Mouse (Mus musculus): ENCODE measurements around the gene Cdk6.
"Not testable (repeated sequence)": the region's sequence is repeated elsewhere in the genome, so short reads cannot be mapped to it uniquely, and the experiment has no call there.

Cdk6 gene

DNA sequence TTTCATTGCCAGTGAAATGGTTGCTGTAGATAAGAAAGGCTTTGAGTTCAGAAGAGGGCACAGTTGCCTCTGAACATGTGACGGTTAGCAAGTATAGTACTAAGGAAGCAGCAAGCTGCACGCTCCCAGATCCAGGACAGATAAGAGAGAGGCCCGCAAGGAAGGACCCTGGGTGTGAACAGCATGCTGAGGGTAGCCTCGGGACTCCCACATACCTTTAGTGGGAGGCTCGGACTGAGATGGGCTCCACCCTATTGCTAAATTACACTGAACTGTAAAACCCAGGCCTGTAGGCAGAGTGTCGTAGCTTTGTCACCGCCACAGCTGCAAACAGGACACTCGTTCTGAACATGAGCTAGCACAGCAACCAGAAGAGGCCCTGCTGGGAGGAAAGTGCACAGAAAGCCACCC lies 173.6 kb downstream of the Cdk6 start:
- no peak for DNase-seq (ENCODE audit: low spot score)

DNA sequence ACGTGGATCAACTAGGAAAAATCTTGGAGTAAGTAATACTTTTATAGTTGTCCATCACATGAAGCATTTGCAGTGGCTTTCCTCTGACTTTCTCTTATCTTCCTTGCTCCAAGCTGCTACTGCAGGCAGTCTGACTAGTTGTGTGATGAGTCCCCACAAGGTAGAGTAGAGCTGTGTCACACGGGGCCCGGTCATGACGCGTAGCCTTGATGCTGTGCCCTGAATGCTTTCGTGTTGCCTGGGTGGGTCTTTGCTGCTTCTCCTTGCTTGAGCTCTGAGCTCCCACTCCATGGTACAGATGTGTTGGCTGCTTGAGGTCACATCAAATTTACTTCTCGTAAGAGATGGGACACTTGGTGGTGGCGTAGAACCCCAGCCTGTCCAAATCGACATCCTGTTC lies 174.2 kb downstream of the Cdk6 start:
- DNase-seq (ENCODE audit: low spot score) = no peak

DNA sequence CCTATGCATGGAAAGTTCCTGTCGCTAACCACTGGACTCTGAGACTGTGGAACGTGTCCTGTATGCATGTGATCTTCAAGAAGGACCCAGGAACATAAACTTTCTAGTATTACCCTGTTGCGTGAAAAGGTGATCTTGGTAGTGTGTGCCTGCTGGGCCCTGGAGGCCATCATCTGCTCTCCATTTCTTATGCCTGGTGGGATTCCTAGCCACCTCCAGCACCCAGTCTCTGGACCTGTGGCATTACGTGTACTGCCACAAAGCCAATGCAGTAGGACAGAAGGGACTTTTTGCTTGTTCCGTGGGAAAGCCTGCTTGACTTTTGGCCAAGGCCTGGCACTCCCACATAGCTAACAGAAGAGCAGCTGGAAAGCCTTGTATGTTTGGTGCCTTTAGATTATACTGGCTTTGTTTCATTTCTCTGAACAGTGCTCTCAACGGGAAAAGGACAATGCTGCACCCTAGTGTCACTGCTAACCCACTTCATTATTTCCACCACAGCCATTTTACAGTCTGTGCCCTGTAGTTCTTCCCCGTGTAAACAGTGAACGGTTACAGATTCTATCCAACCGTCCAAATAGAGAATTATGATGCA lies 175.3 kb downstream of the Cdk6 start:
- DNase-seq (ENCODE audit: low spot score) = peak; percentile 33

DNA sequence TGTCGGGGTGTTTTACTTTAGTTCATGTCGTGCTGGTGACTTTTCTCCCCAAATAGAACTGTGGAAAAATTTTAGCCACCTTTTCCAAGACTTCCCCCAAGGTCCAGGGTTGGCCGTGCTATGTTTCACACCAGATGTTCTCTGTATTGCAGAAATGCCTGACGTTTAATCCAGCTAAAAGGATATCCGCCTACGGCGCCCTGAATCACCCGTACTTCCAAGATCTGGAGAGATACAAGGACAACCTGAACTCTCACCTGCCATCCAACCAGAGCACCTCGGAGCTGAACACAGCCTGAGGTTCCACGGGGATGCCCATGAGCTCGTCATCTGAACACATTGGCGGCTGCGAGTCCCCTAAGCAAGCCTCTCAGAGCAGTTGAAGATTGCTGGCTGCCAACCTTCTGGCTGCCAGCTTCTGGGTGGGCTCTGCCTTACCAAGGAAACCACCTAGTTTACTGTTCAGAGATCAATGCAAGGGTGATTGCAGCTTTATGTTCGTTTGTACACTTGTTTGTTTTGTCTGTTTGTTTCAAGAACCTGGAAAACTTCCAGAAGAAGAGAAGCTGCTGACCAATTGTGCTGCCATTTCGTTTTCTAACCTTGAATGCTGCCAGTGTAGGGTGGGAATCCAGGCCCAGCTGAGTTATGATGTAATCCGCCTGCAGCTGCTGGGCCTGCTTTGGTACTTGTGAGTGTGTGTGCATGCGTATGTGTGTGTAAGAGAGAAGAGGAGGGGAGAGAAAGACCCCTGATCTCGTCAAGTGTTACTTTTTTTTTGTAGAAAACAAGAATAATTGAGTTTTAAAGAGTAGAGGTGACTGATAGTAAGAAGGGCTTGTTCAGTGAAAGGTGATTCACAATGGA lies 179.4 kb downstream of the Cdk6 start:
- DNase-seq (ENCODE audit: low spot score) = no peak

DNA sequence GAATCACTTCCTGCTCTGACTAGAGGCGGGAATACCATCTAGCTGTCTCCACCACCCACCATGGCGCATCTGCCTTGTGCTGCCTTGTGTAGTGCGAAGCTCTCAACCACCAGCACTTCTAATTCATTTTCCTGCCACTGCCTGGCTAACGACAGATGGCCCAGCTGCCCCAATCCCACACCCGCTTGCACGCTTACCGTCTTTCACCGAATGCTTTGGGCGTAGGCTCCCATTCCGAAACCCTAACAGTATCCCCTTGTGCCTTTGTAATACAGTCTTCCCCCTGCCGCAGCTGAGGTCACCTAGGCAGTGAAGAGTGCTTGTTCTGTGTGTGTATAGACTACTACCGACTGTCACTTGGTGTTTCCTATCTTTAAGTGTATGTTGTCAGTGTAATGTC lies 180.5 kb downstream of the Cdk6 start:
- DNase-seq (ENCODE audit: low spot score) = no peak

DNA sequence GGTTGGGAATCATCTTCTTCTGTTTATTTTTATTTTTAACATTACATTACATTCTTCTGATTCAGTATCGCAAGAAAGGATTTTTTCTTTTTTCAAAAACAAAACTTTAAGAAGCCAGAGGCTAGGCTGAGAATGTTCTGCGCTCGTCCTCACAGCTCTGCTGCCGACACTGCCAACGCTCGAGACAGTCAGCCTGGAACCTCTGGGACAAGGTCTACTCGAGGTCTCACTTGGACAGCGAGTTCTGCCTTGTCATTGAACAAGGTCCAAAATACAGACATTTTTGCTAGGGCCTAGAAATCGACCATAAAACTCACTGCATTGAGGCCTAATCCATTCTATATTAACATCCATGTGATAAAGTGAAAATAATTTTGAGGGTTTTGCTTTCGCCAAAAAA lies 181.5 kb downstream of the Cdk6 start:
- no peak for DNase-seq (ENCODE audit: low spot score)

DNA sequence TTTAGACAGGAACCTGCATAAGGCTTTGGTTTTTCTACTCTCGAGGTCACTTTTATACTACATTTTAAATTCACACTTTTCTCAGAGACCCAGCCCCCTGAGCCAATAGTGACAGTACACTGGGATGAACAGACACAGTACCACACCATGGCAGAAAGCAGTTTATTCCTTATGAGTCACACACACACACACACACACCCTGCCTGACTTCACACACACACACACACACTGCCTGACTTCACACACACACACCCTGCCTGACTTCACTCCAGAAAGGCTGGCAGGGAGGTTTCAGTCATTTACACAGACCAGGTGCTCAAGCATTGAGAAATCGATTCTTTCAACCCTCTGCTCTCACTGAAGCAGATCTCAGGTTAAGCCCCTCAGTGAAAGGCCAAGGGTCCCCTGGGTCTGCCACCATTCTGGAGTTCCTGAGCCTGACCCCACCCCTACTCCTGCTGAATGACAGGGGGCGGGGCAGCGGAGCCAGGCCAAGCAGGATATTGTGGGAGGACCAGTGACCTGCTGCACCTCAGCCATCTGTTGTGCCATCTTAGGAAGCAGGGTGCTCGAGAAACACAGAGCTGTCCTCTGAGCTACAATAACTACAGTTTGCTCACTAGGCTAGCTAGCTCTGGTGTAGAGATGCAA lies 185.9 kb downstream of the Cdk6 start:
- DNase-seq (ENCODE audit: low spot score) = no peak

DNA sequence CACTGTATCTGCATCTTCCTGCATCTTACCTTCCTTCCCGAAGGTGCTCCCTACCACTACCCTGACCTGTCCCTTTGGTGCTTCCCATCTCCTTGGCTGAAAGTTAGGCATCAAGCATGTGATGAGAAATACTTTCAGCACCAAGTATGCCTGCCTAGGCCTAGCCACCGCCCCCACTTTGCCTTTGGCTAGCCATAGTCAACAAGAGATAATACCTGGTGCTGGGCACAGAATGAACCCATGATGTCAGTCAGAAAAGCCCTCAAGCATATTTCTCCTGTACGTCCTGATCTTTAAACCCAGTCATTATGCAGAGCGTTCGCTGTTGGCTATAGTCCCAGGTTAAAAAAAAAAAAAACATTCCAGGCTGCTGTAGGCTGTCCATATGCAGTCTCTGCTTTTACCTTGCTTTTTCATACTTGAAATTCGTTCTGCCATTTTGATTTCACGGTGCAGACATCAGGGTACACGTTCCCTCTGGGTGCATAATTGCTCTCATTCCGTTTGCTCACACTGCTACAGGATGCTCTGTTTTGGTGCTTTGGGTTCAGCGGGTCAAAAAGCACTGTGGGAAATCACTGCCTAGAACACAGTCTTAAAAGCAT lies 188.4 kb downstream of the Cdk6 start:
- no peak for DNase-seq (ENCODE audit: low spot score)

DNA sequence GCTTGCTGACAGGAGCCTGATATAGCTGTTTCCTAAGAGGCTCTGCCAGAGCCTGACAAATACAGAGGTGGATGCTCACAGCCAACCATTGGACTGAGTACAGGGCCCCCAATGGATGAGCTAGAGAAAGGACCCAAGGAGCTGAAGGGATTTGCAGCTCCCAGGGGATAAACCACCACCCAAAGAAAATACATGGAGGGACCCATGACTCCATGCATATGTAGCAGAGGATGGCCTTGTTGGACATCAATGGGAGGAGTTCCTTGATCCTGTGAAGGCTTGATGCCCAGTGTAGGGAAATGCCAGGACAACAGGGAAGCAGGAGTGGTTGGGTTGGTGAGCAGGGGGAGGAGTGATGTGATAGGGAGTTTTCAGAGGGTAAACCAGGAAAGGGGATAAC lies 190.8 kb downstream of the Cdk6 start:
- not testable (repeated sequence) for DNase-seq (ENCODE audit: low spot score)

DNA sequence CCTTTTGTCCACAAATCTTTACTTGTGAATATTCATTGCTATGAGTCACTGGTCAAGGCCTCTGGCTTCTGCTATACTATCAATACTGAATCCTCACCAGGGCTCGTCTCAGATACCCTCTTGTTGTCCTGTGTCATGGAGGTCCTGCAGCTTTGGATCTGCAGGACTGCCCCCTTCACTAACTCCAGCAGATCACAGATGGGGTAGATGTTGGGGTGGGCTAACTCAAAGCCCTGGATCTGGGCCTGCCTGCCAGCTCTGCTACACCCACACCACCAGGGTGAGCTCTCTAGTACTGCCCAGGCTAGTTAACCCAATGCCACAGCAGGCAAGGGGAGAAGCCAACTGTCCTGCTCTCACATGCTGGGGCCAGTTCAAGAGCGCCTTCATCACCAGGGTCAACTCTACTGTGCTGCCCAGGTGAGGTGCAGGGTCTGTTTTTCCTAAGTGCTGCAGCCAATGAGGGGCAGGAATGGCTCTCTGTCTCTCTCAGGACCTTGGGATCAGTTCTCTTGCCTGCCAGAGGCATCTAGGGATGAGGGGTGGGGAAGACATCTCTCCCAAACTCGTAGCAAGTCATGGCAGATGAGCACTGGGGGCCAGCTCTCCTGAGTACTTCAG lies 195.4 kb downstream of the Cdk6 start:
- no peak for DNase-seq (ENCODE audit: low spot score)

DNA sequence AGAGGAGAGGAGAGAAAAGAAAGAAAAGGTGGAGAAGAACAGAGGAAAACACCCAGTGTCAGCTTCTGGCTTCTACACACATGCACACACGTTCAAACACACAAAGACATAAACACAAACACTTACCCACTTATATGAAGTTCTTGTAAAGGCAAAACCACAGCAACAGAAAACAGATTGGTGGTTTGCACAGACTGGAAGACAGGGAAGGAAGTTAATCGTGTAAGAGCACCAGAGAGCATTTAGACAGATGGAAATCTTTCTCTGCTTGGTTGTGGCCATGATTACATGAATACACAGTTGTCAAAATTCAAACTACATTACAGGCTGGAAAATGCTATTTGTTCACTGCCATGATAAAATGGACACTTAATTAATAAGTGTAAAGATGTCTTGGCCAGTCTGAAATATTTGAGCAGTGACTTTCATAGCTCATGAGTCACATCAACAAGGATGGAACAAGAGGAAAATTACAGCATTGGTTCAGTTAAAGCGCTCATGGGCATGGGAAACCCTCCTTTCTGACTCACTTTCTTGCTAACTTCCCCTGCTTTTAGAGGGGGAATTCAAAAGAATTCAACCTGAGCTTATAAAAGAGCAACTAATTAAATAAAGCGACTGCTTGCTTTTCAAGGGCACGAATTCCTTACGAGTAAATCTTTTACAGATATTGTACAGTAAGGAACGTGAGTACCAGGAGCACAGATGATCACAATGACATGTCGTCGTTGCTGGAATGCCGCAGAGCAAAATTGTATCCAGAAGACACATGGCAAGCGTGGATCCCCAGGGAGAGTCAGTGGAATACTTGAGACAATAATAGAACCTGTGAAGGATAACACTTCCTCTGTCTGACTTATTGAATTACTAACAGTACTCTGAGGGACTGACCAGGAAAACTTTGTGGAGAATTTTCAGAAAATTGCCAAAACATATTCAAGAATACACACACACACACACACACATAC lies 197.5 kb downstream of the Cdk6 start:
- DNase-seq (ENCODE audit: low spot score) = no peak

DNA sequence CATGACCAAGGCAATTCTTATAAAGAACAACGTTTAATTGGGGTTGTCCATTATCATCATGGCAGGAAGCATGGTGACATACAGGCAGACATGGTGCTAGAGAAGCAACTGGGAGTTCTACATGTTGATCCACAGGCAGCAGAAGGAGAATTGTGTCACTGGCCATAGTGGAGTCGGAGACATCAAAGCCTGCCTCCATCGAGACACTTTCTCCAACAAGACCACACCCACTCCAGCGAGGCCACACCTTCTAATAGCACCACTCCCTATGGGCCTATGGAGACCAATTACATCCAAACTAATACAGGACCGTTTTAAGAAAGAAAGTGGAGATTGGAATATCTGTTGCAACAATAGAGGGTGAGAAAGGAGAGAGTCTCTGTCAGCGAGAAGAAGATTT lies 200.6 kb downstream of the Cdk6 start:
- no peak for DNase-seq (ENCODE audit: low spot score)

DNA sequence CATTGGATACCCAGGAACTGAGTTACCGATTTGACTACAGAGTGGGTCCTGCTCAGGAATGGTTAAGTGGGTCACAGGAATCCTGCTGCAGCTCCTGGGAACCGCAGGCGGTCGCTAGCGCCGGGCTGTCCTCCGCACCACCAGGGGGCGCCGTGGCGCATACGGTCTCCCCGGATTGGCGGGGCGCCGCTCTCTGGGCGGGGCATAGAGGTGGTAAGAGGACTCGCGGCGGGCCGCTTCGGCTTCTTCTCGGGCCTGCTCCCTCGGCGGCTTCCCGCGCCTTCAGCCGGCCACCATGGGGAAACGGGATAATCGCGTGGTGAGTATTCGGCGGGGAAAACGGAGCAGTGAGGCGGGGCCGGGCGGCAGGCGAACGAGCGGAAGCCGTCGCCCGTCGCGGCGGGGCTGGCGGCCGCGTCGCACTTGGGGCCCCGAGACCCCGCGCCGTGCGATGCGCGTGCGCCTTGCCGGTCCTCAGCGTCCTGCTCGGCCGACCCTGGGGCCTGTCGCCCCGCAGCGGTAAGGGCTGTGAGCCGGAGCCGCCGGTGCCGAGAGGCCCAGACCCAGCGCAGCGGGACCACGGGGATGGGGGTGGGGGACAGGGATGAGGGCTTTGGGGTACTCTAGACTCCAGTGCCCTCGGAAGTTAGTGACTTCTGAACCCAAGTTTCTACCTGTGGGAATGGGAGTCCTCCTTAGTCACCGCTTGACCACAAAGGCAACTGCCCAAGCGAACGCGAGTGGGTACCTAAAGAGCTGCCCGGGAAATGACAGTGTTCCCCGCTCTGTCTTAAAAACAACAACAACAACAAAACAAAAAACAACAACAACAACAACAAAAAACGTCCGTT lies 202.6 kb downstream of the Cdk6 start, which contains the start of gene Fam133b:
Gene Fam133b, plus strand, starts transcription at position 205 of the 851 bp plus-strand sequence.
- peak; percentile 100 for DNase-seq (ENCODE audit: low spot score)

DNA sequence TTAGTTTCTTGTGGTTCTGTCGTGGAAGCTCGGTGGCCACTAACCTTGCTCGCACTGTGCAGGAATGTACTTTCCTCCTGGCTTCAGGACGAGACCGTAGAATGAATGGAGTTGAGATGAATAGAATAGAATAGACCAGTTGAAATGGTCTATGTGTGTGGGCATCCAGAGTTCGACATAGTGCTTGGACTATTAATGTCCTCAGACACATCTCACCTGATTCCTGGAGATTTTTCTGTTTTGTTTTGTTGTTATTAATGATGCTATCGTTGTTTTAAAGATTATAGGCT lies 203.1 kb downstream of the Cdk6 start:
- no peak for DNase-seq (ENCODE audit: low spot score)

DNA sequence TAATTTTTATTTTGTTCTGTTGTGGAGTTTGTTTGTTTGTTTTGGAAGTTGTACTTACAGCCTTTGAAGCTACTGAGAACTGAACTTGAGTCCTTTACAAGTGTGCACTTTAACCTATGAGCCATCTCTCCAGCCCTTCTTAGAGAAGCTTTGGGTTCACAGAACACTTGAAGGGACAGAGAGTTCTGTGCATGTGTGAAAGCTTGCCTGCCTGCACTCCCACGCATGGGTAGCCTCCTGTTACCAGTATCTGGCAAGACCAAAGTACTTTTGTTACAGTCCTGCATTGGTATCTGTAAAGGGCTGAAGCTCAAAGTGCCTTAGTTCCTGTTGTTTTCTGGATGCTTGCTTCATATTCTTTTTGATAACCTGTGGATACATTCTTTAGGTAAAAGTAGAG lies 204.9 kb downstream of the Cdk6 start:
- DNase-seq (ENCODE audit: low spot score) = no peak

DNA sequence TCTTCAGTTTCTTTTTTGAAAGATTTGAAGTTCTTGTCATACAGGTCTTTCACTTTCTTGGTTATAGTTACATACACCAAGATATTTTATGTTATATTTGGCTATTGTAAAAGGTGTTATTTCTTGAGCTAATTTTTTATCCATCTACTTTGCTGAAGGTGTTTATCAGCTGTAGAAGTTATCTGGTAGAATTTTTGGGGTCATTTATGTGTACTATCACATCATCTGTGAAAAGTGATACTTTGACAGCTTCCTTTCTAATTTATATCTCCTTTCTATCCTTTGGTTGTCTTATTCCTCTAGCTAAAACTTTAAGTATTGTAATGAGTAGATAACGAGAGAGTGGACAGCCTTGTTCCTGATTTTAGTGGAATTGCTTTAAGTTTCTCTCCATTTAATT lies 210.2 kb downstream of the Cdk6 start:
- DNase-seq (ENCODE audit: low spot score) = no peak

DNA sequence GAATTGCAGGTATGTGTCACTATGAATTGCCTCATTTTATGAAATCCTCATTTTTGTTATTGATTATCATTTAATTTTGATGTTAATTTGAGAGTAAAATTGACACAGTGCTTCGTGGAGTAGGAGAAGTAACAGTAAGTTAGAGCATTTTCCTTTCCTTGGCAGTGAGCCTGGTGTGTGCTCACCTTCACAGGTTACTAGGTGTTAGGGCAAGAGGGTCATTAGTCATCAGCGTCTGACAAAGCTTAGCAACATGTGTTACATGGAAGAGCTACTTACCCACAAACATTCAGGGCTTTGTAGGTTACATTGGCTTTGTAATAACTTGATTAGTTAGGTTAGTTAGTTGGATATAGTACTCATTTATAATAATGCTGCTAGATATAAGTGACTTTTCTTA lies 212.9 kb downstream of the Cdk6 start:
- no peak for DNase-seq (ENCODE audit: low spot score)

DNA sequence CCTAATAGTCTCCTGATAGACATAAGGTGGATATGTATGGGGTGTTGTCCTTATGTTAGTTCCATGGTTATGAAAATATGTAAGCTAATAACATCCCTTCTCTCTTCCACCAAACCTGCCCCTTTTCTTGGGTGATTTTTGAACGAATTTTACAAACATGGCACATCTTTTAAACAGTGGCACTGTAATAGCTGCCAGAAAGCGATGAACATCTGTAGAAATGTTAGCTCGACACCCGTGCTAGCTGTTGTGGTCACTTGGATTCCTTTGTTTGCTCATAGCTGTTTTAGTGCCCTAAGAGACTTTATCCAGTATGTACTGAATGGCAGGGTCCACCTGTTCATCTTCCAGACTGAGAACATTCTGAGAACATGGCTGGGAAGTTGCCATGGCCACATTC lies 230.0 kb downstream of the Cdk6 start, which contains the start of gene 1700109H08Rik:
Gene 1700109H08Rik, plus strand, starts transcription at position 301 of the 400 bp plus-strand sequence.
- no peak for DNase-seq (ENCODE audit: low spot score)

DNA sequence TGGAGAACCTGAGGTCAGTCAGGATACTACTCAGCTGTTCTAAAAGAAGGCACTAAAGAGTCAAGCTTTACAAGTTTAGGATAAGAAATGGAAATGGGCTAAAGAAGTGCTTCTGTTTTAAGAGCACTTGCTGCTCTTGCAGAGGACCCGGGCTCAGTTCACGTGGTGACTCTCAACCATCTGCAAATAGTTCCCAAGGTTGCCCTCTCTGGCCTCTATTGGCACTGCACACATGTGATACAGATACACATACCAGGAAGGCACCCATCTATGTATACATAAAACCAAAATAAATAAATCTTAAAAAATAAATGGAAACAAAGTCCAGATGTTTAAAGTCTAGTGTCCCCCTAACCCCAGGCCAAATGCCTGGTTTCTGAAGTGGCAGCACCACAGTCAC lies 233.5 kb downstream of the Cdk6 start:
- DNase-seq (ENCODE audit: low spot score) = no peak

DNA sequence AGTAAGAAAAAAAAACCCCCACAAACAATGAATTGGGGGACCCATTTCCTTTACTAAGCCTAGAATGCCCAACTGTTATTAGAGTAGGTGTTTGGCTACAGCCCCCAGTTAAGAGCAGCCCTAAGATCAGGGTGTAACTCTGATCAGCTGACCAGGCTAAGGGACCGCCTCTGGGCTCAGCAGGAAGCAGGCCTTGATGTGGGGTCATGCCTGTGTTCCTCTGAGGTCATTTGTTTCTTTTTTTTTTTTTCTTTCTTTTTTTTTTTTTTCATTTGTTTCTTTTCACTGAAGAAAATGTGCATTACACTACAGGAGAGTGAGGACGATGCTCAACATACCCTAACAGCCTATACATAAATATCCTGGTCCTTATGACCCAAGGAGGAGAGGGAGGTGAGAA lies 236.7 kb downstream of the Cdk6 start:
- DNase-seq (ENCODE audit: low spot score) = no peak
